Mouse (Mus musculus): ENCODE measurements around the gene Lcmt1.

DNA sequence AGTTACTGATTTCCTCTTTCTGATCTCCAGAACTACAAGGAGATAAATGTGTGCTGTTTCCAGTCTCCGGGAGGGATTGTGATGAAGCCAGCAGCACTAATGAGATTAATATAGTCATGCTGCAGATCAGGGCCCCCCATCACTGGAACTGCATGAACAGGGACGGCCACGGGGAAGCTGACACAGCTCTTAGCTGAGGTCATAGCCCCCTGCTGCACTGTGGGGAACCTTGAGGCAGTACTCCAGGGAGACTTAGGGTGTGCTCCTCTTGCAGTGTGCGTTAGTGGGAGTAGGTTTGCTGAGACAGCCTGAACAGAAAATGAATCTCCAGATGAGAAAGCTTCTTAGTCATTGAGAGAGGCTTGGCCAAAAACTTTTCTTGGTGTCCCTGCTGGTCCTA lies 61.6 kb downstream of the Lcmt1 start:
- no peak for TF ChIP-seq CTCF (IDR thresholded peaks at IDR 0.05; ENCODE audit: low read depth)
- no peak for TF ChIP-seq EP300 (optimal IDR thresholded peaks at IDR 0.05)

Data from stomach, postnatal 0 days (tissue).